Mouse (Mus musculus): ENCODE results near the gene Pacs2. TPM values are rescaled to one million over a fixed set of nuclear protein-coding genes. Genes with fewer than 3 reads are reported as not detected.

Pacs2 gene
- polyA plus RNA-seq, 1 experiment = 2.8 TPM

- Histone ChIP-seq H3K27me3 (ENCODE audit: control insufficient read depth) (no peaks in the 10 kb centered on the region), H3K36me3 (ENCODE audit: control insufficient read depth) (peaks cover 86% of the 10 kb centered on the region), H3K4me1 (ENCODE audit: control insufficient read depth) (peaks cover 12% of the 10 kb centered on the region), H3K9me3 (ENCODE audit: control insufficient read depth, low read length) (no peaks in the 10 kb centered on the region), H3K4me3 (replicated peaks) (no peak overlapping the region)
- no peak for TF ChIP-seq TAL1 (IDR thresholded peaks at IDR 0.05; ENCODE audit: low read length)
- no peak for TF ChIP-seq GATA1 (IDR thresholded peaks at IDR 0.05; ENCODE audit: low read length)
Measured at GRCm38 (mm10) chr12:112987877-112988276, 26.4 kb upstream of the Pacs2 start.

- H3K9me3 ChIP-seq (ENCODE audit: control insufficient read depth, low read length) = peaks cover 2% of the 10 kb centered on the region
- no peaks in the 10 kb centered on the region for H3K27me3 ChIP-seq (ENCODE audit: control insufficient read depth)
- no peak overlapping the region for H3K4me3 ChIP-seq (replicated peaks)
- peaks cover 26% of the 10 kb centered on the region for H3K4me1 ChIP-seq (ENCODE audit: control insufficient read depth)
- H3K36me3 ChIP-seq (ENCODE audit: control insufficient read depth) = peaks cover 85% of the 10 kb centered on the region
- TF ChIP-seq TAL1 (IDR thresholded peaks at IDR 0.05; ENCODE audit: low read length) = no peak
- no peak for TF ChIP-seq GATA1 (IDR thresholded peaks at IDR 0.05; ENCODE audit: low read length)
Measured at GRCm38 (mm10) chr12:112990706-112991405, 23.5 kb upstream of the Pacs2 start.

GRCm38 (mm10) chr12:112991444-112991843 lies 22.9 kb upstream of the Pacs2 start:
- Histone ChIP-seq H3K9me3 (ENCODE audit: control insufficient read depth, low read length) (peaks cover 3% of the 10 kb centered on the region), H3K4me3 (replicated peaks) (no peak overlapping the region), H3K4me1 (ENCODE audit: control insufficient read depth) (peaks cover 26% of the 10 kb centered on the region), H3K27me3 (ENCODE audit: control insufficient read depth) (no peaks in the 10 kb centered on the region), H3K36me3 (ENCODE audit: control insufficient read depth) (peaks cover 85% of the 10 kb centered on the region)
- TF ChIP-seq GATA1 (IDR thresholded peaks at IDR 0.05; ENCODE audit: low read length) = no peak
- no peak for TF ChIP-seq TAL1 (IDR thresholded peaks at IDR 0.05; ENCODE audit: low read length)

- Histone ChIP-seq H3K4me3 (replicated peaks) (no peak overlapping the region), H3K36me3 (ENCODE audit: control insufficient read depth) (peaks cover 79% of the 10 kb centered on the region), H3K27me3 (ENCODE audit: control insufficient read depth) (no peaks in the 10 kb centered on the region), H3K4me1 (ENCODE audit: control insufficient read depth) (peaks cover 46% of the 10 kb centered on the region), H3K9me3 (ENCODE audit: control insufficient read depth, low read length) (peaks cover 3% of the 10 kb centered on the region)
- TF ChIP-seq TAL1 (IDR thresholded peaks at IDR 0.05; ENCODE audit: low read length) = no peak
Measured at GRCm38 (mm10) chr12:112994153-112994552, 20.2 kb upstream of the Pacs2 start.

- TF ChIP-seq GATA1 (IDR thresholded peaks at IDR 0.05; ENCODE audit: low read length) = no peak
- no peak for TF ChIP-seq TAL1 (IDR thresholded peaks at IDR 0.05; ENCODE audit: low read length)
- peaks cover 37% of the 10 kb centered on the region for H3K36me3 ChIP-seq (ENCODE audit: control insufficient read depth)
Measured at GRCm38 (mm10) chr12:112999569-113000293, 14.6 kb upstream of the Pacs2 start.

GRCm38 (mm10) chr12:113000294-113001132 lies 13.8 kb upstream of the Pacs2 start, which contains the start of gene Brf1:
Brf1 (minus strand) TSS chr12:113000704.
- peaks cover 20% of the 10 kb centered on the region for H3K27me3 ChIP-seq (ENCODE audit: control insufficient read depth)
- TF ChIP-seq TAL1 (IDR thresholded peaks at IDR 0.05; ENCODE audit: low read length) (no peak), GATA1 (IDR thresholded peaks at IDR 0.05; ENCODE audit: low read length) (no peak)
- H3K9me3 ChIP-seq (ENCODE audit: control insufficient read depth, low read length) = peaks cover 3% of the 10 kb centered on the region
- H3K36me3 ChIP-seq (ENCODE audit: control insufficient read depth) = peaks cover 29% of the 10 kb centered on the region
- H3K4me3 ChIP-seq (replicated peaks) = peak within 1 kb of the TSS; percentile 87
- H3K4me1 ChIP-seq (ENCODE audit: control insufficient read depth) = peaks cover 39% of the 10 kb centered on the region

More at GRCm38 (mm10) chr12:112999569-113000293, 14.6 kb upstream of the Pacs2 start:
- Histone ChIP-seq H3K9me3 (ENCODE audit: control insufficient read depth, low read length) (peaks cover 3% of the 10 kb centered on the region), H3K27me3 (ENCODE audit: control insufficient read depth) (peaks cover 14% of the 10 kb centered on the region), H3K4me1 (ENCODE audit: control insufficient read depth) (peaks cover 44% of the 10 kb centered on the region), H3K4me3 (replicated peaks) (peak overlapping the region; percentile 87)

- TF ChIP-seq TAL1 (IDR thresholded peaks at IDR 0.05; ENCODE audit: low read length) (no peak), GATA1 (IDR thresholded peaks at IDR 0.05; ENCODE audit: low read length) (no peak)
- no peaks in the 10 kb centered on the region for H3K9me3 ChIP-seq (ENCODE audit: control insufficient read depth, low read length)
Measured at GRCm38 (mm10) chr12:113001133-113001474, 13.2 kb upstream of the Pacs2 start.

GRCm38 (mm10) chr12:113002667-113003066 lies 11.6 kb upstream of the Pacs2 start:
- Histone ChIP-seq H3K4me3 (replicated peaks) (no peak overlapping the region), H3K4me1 (ENCODE audit: control insufficient read depth) (peaks cover 30% of the 10 kb centered on the region), H3K27me3 (ENCODE audit: control insufficient read depth) (peaks cover 21% of the 10 kb centered on the region), H3K9me3 (ENCODE audit: control insufficient read depth, low read length) (no peaks in the 10 kb centered on the region), H3K36me3 (ENCODE audit: control insufficient read depth) (peaks cover 8% of the 10 kb centered on the region)
- no peak for TF ChIP-seq TAL1 (IDR thresholded peaks at IDR 0.05; ENCODE audit: low read length)
- no peak for TF ChIP-seq GATA1 (IDR thresholded peaks at IDR 0.05; ENCODE audit: low read length)

More at GRCm38 (mm10) chr12:113001133-113001474, 13.2 kb upstream of the Pacs2 start:
- H3K4me1 ChIP-seq (ENCODE audit: control insufficient read depth) = peaks cover 39% of the 10 kb centered on the region
- H3K27me3 ChIP-seq (ENCODE audit: control insufficient read depth) = peaks cover 21% of the 10 kb centered on the region
- peaks cover 23% of the 10 kb centered on the region for H3K36me3 ChIP-seq (ENCODE audit: control insufficient read depth)
- H3K4me3 ChIP-seq (replicated peaks) = peak overlapping the region; percentile 87

Data from erythroblast, embryonic 14.5 days (primary cell).